Mouse (Mus musculus): ENCODE measurements around the gene 4932438H23Rik. TPM values are rescaled to one million over a fixed set of nuclear protein-coding genes. Genes with fewer than 3 reads are reported as not detected.

Gene 4932438H23Rik
- total and polyA plus RNA-seq, 3 experiments: not detected

- no peaks in the 10 kb centered on the region for H3K9me3 ChIP-seq (replicated peaks; ENCODE audit: insufficient read depth, low read length)
- DNase-seq (ENCODE audit: low read depth, low spot score): no peak
- H3K79me2 ChIP-seq (ENCODE audit: control insufficient read depth, insufficient read depth, low read length, poor library complexity): no peaks in the 10 kb centered on the region
- no peak overlapping the region for H3K4me3 ChIP-seq (ENCODE audit: control insufficient read depth in 1 of 2, insufficient read depth in 1 of 2, low read depth in 2 of 2, low read length in 2 of 2)
- H3K36me3 ChIP-seq (ENCODE audit: control insufficient read depth in 1 of 2, insufficient read depth in 2 of 2, low read length in 2 of 2): no peaks in the 10 kb centered on the region
- TF ChIP-seq NELFE (IDR thresholded peaks at IDR 0.05; ENCODE audit: low read depth, low read length) (no peak), POLR2A (IDR thresholded peaks at IDR 0.05; ENCODE audit: control insufficient read depth in 1 of 2, insufficient read depth in 1 of 2, low read depth in 1 of 2, low read length in 2 of 2, poor library complexity in 1 of 2) (no peak)
- no peaks in the 10 kb centered on the region for H3K27me3 ChIP-seq (ENCODE audit: control insufficient read depth in 1 of 2, insufficient read depth in 2 of 2, low read length in 2 of 2)
- H3K4me1 ChIP-seq (ENCODE audit: control insufficient read depth in 1 of 2, insufficient read depth in 2 of 2, low read length in 2 of 2): no peaks in the 10 kb centered on the region
- H3K9ac ChIP-seq (ENCODE audit: control insufficient read depth, low read depth, low read length, poor library complexity, severe bottlenecking): no peak overlapping the region
- H3K27ac ChIP-seq (ENCODE audit: control insufficient read depth, low read depth, low read length): no peak overlapping the region
Observed at GRCm38 (mm10) chr16:91140457-91140856, 45.5 kb upstream of the 4932438H23Rik start.

GRCm38 (mm10) chr16:91140056-91140455 lies 45.1 kb upstream of the 4932438H23Rik start:
- Histone ChIP-seq H3K4me1 (ENCODE audit: control insufficient read depth in 1 of 2, insufficient read depth in 2 of 2, low read length in 2 of 2) (no peaks in the 10 kb centered on the region), H3K27me3 (ENCODE audit: control insufficient read depth in 1 of 2, insufficient read depth in 2 of 2, low read length in 2 of 2) (no peaks in the 10 kb centered on the region), H3K4me3 (ENCODE audit: control insufficient read depth in 1 of 2, insufficient read depth in 1 of 2, low read depth in 2 of 2, low read length in 2 of 2) (no peak overlapping the region), H3K9me3 (replicated peaks; ENCODE audit: insufficient read depth, low read length) (no peaks in the 10 kb centered on the region), H3K36me3 (ENCODE audit: control insufficient read depth in 1 of 2, insufficient read depth in 2 of 2, low read length in 2 of 2) (no peaks in the 10 kb centered on the region), H3K27ac (ENCODE audit: control insufficient read depth, low read depth, low read length) (no peak overlapping the region), H3K9ac (ENCODE audit: control insufficient read depth, low read depth, low read length, poor library complexity, severe bottlenecking) (no peak overlapping the region), H3K79me2 (ENCODE audit: control insufficient read depth, insufficient read depth, low read length, poor library complexity) (no peaks in the 10 kb centered on the region)
- DNase-seq (ENCODE audit: low read depth, low spot score): no peak
- TF ChIP-seq HCFC1 (IDR thresholded peaks at IDR 0.05; ENCODE audit: low read depth, low read length): no peak
- TF ChIP-seq KAT2A (conservative IDR thresholded peaks at IDR 0.05; ENCODE audit: low read depth, low read length): no peak
- no peak for TF ChIP-seq MXI1 (IDR thresholded peaks at IDR 0.05; ENCODE audit: low read depth, low read length)
- no peak for TF ChIP-seq EP300 (IDR thresholded peaks at IDR 0.05; ENCODE audit: low read depth in 1 of 2, low read length in 2 of 2)

- Histone ChIP-seq H3K36me3 (ENCODE audit: control insufficient read depth in 1 of 2, insufficient read depth in 2 of 2, low read length in 2 of 2) (no peaks in the 10 kb centered on the region), H3K79me2 (ENCODE audit: control insufficient read depth, insufficient read depth, low read length, poor library complexity) (no peaks in the 10 kb centered on the region), H3K27ac (ENCODE audit: control insufficient read depth, low read depth, low read length) (no peak overlapping the region), H3K9ac (ENCODE audit: control insufficient read depth, low read depth, low read length, poor library complexity, severe bottlenecking) (no peak overlapping the region), H3K4me1 (ENCODE audit: control insufficient read depth in 1 of 2, insufficient read depth in 2 of 2, low read length in 2 of 2) (no peaks in the 10 kb centered on the region), H3K27me3 (ENCODE audit: control insufficient read depth in 1 of 2, insufficient read depth in 2 of 2, low read length in 2 of 2) (no peaks in the 10 kb centered on the region), H3K9me3 (replicated peaks; ENCODE audit: insufficient read depth, low read length) (no peaks in the 10 kb centered on the region), H3K4me3 (ENCODE audit: control insufficient read depth in 1 of 2, insufficient read depth in 1 of 2, low read depth in 2 of 2, low read length in 2 of 2) (no peak overlapping the region)
- TF ChIP-seq MAZ (IDR thresholded peaks at IDR 0.05; ENCODE audit: low read depth, low read length): no peak
- no peak for TF ChIP-seq E2F4 (IDR thresholded peaks at IDR 0.05; ENCODE audit: borderline replicate concordance, low read depth, low read length)
- TF ChIP-seq ZNF384 (IDR thresholded peaks at IDR 0.05; ENCODE audit: low read depth, low read length): no peak
- TF ChIP-seq TCF12 (IDR thresholded peaks at IDR 0.05; ENCODE audit: low read depth, low read length): no peak
- no peak for TF ChIP-seq ZC3H11A (IDR thresholded peaks at IDR 0.05; ENCODE audit: low read depth, low read length)
- no peak for TF ChIP-seq GABPA (IDR thresholded peaks at IDR 0.05; ENCODE audit: low read depth, low read length)
- no peak for TF ChIP-seq USF1 (IDR thresholded peaks at IDR 0.05; ENCODE audit: low read depth, low read length)
- no peak for TF ChIP-seq KAT2A (conservative IDR thresholded peaks at IDR 0.05; ENCODE audit: low read depth, low read length)
- TF ChIP-seq TAL1 (IDR thresholded peaks at IDR 0.05; ENCODE audit: low read length): no peak
- no peak for TF ChIP-seq MYC (IDR thresholded peaks at IDR 0.05; ENCODE audit: low read depth, low read length)
- TF ChIP-seq EP300 (IDR thresholded peaks at IDR 0.05; ENCODE audit: low read depth in 1 of 2, low read length in 2 of 2): no peak
- no peak for TF ChIP-seq TBP (IDR thresholded peaks at IDR 0.05; ENCODE audit: low read depth, low read length)
- TF ChIP-seq MAFK (IDR thresholded peaks at IDR 0.05; ENCODE audit: borderline replicate concordance, low read depth, low read length): no peak
- no peak for TF ChIP-seq ZMIZ1 (IDR thresholded peaks at IDR 0.05; ENCODE audit: low read depth, low read length)
- no peak for TF ChIP-seq NRF1 (IDR thresholded peaks at IDR 0.05; ENCODE audit: insufficient read depth, low read depth, low read length, poor library complexity, severe bottlenecking)
- TF ChIP-seq POLR2AphosphoS2 (IDR thresholded peaks at IDR 0.05; ENCODE audit: low read length): no peak
- TF ChIP-seq POLR2A (IDR thresholded peaks at IDR 0.05; ENCODE audit: control insufficient read depth in 1 of 2, insufficient read depth in 1 of 2, low read depth in 1 of 2, low read length in 2 of 2, poor library complexity in 1 of 2): no peak
- DNase-seq (ENCODE audit: low read depth, low spot score): no peak
Observed at GRCm38 (mm10) chr16:91139481-91139880, 44.6 kb upstream of the 4932438H23Rik start.

Data from MEL (cell line).